Mouse (Mus musculus): ENCODE results near the gene Fam151a. TPM values are rescaled to one million over a fixed set of nuclear protein-coding genes. Genes with fewer than 3 reads are reported as not detected.
"Not testable (repeated sequence)": the region's sequence is repeated elsewhere in the genome, so short reads cannot be mapped to it uniquely, and the experiment has no call there.

Gene Fam151a
- polyA plus RNA-seq, 1 experiment from 2014 or later = not detected

- in situ Hi-C loops (cut with MboI; ENCODE audit: low pct_unique_long_range_greater_than_20kb) = no loop called here
- ATAC-seq = no peak
- CTCF ChIA-PET = no interaction called here
- H3K27me3 ChIP-seq = no peaks in the 10 kb centered on the region
- TF ChIP-seq CTCF (IDR thresholded peaks at IDR 0.05) = no peak
- no peak for DNase-seq (ENCODE audit: low read depth, low spot score)
- POLR2A ChIA-PET = no interaction called here
Observed at GRCm38 (mm10) chr4:106776998-106777397, 43.3 kb downstream of the Fam151a start.

GRCm38 (mm10) chr4:106778116-106778788, 44.6 kb downstream of the Fam151a start:
- in situ Hi-C loops (cut with MboI; ENCODE audit: low pct_unique_long_range_greater_than_20kb) = no loop called here
- CTCF ChIA-PET = no interaction called here
- DNase-seq (ENCODE audit: low read depth, low spot score) = peak; percentile 79
- no peaks in the 10 kb centered on the region for H3K27me3 ChIP-seq
- no peak for TF ChIP-seq CTCF (IDR thresholded peaks at IDR 0.05)
- peak; percentile 90 for ATAC-seq
- POLR2A ChIA-PET = interaction anchor here (0.5 kb wide), 1 partner anchor 21 kb away, joined by 3 read pairs; no protein-coding TSS in a partner anchor

- in situ Hi-C loops (cut with MboI; ENCODE audit: low pct_unique_long_range_greater_than_20kb) = no loop called here
- H3K27me3 ChIP-seq = no peaks in the 10 kb centered on the region
- ATAC-seq = no peak
- POLR2A ChIA-PET = no interaction called here
- TF ChIP-seq CTCF (IDR thresholded peaks at IDR 0.05) = no peak
- CTCF ChIA-PET = interaction anchor here (1.2 kb wide), 1 partner anchor 16 kb away, joined by 3 read pairs; no protein-coding TSS in a partner anchor
- no peak for DNase-seq (ENCODE audit: low read depth, low spot score)
Observed at GRCm38 (mm10) chr4:106780045-106780444, 46.4 kb downstream of the Fam151a start.

DNA sequence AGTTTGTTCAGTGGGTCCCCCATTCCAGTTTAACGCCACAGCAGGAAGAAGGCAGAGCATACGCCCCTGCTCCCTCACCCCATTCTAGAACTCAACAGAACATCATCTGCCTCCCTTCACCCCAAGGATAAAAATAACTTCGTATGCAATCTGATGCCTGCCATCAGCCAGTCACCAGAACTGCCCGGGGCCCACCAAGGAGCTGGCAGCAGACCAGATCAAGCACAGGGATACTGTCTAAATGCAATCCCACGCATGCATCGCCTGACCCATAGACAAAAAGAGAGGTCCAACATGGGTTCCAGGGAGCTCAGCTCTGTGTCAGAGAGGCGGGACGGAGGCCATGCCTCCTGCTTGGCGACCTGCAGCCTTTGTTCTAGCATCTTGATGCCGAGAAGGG, 49.4 kb downstream of the Fam151a start:
- no peak for DNase-seq (ENCODE audit: low read depth, low spot score)
- POLR2A ChIA-PET = no interaction called here
- ATAC-seq = no peak
- in situ Hi-C loops (cut with MboI; ENCODE audit: low pct_unique_long_range_greater_than_20kb) = no loop called here
- H3K27me3 ChIP-seq = no peaks in the 10 kb centered on the region
- CTCF ChIA-PET = no interaction called here
- TF ChIP-seq CTCF (IDR thresholded peaks at IDR 0.05) = no peak

DNA sequence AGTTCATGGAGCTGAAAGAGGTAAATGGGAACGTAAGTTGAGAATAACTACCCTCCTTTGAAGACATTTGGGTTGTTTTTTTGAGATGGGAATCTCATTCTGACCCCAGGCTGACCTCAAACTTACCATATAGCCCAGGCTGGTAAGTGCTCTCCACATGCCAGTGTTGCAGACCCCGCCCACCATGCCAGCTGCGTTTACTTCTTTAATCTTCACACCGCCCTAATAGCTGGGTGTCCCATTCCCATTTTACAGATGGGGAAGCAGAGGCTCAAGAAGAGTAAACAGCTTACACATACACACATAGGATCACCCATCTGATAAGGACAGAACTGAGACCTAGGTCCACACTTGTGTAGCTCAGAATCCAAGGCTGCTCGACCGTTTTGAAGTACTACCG, 51.1 kb downstream of the Fam151a start:
- CTCF ChIA-PET = no interaction called here
- H3K27me3 ChIP-seq = no peaks in the 10 kb centered on the region
- no peak for DNase-seq (ENCODE audit: low read depth, low spot score)
- in situ Hi-C loops (cut with MboI; ENCODE audit: low pct_unique_long_range_greater_than_20kb) = no loop called here
- ATAC-seq = no peak
- POLR2A ChIA-PET = no interaction called here
- TF ChIP-seq CTCF (IDR thresholded peaks at IDR 0.05) = no peak

GRCm38 (mm10) chr4:106785345-106785744, 51.7 kb downstream of the Fam151a start:
- in situ Hi-C loops (cut with MboI; ENCODE audit: low pct_unique_long_range_greater_than_20kb) = no loop called here
- no peak for TF ChIP-seq CTCF (IDR thresholded peaks at IDR 0.05)
- DNase-seq (ENCODE audit: low read depth, low spot score) (no peak), ATAC-seq (no peak)
- POLR2A ChIA-PET = no interaction called here
- H3K27me3 ChIP-seq = no peaks in the 10 kb centered on the region
- CTCF ChIA-PET = interaction anchor here (1.1 kb wide), 1 partner anchor 53 kb away, joined by 3 read pairs; no protein-coding TSS in a partner anchor

DNA sequence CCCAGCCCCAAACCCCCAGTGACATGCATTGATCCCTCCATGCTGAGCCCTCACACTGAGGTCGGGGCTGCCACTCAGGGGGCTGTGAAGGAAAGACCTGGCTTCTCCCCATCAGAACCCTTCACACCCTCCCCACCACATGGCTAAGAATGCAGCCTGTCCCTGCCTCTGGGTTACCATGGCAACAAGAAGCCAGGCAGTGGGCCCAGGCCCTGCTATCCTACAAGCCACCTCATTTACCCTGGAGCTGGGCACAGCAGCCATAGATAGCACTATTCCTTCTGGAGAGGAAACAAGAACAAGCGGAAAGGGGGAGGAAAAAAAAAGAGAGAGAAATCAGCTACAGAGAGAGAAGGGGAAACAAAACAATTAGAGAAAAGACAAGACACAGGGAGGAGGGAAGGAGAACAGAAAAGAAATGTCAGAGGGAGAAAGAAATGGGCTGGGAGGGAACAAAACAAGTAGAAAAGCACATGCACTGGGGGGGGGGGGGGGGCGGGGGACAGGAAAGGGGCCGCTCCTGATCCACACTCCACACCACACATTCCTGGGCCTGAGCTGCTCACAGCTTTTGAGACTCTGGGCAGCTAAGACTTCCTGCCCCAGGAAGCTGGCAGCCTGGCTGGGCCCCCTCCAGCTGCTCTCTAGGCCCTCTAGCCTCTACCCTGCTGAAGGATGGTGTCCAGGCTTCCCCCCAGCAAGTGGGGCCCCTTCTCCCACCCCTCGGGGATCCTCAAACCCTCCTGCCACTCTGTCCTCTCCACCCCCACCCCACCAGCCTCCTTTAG, 52.3 kb downstream of the Fam151a start:
- no peak for ATAC-seq
- in situ Hi-C loops (cut with MboI; ENCODE audit: low pct_unique_long_range_greater_than_20kb) = no loop called here
- POLR2A ChIA-PET = no interaction called here
- no peak for DNase-seq (ENCODE audit: low read depth, low spot score)
- no peak for TF ChIP-seq CTCF (IDR thresholded peaks at IDR 0.05)
- CTCF ChIA-PET = interaction anchor here (1.1 kb wide), 1 partner anchor 52 kb away, joined by 3 read pairs; no protein-coding TSS in a partner anchor
- H3K27me3 ChIP-seq = no peaks in the 10 kb centered on the region

DNA sequence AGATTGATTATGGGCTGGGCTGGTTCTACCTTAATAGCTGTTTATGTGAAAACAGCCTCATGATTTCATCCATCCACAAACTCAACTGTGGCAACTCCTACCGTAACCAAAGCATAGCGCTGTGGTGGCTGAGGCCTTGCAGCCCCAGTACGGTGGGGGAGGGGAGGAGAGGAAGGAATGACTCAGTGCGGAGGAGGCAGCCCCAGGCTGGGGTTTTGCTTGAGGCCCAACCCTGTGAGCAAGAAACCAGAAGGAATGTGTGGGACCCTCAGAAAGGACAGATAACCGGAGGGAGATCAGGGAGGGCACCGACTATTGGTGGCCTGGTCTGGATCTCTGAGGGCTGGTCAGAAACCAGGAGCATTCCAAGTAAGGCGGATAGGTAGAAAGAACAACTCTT, 54.1 kb downstream of the Fam151a start:
- ATAC-seq (no peak), DNase-seq (ENCODE audit: low read depth, low spot score) (no peak)
- H3K27me3 ChIP-seq = no peaks in the 10 kb centered on the region
- TF ChIP-seq CTCF (IDR thresholded peaks at IDR 0.05) = no peak
- in situ Hi-C loops (cut with MboI; ENCODE audit: low pct_unique_long_range_greater_than_20kb) = no loop called here
- CTCF ChIA-PET = no interaction called here
- POLR2A ChIA-PET = no interaction called here

DNA sequence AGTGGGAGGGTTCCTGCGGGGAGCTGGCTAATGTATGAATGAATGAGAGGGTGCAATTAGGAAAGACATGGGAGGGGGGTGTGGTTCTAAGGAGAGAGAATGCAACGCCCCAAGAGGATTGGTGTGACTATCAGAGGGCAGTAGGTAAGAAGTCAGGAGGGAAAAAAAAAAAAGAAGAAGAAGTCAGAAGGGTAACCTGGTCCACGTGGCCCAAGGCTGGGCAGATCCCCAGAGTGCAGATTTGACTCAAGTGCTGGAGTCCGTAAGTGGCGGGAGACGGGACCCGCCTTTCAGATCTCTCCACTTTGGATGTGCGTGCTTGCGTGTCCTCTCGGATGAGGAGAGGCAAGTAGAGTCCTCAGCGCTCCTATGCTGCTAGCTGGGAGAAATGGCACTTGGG, 54.9 kb downstream of the Fam151a start:
- CTCF ChIA-PET = no interaction called here
- POLR2A ChIA-PET = no interaction called here
- no peak for TF ChIP-seq CTCF (IDR thresholded peaks at IDR 0.05)
- in situ Hi-C loops (cut with MboI; ENCODE audit: low pct_unique_long_range_greater_than_20kb) = no loop called here
- ATAC-seq = no peak
- DNase-seq (ENCODE audit: low read depth, low spot score) = no peak
- no peaks in the 10 kb centered on the region for H3K27me3 ChIP-seq

GRCm38 (mm10) chr4:106789705-106790104, 56.0 kb downstream of the Fam151a start:
- in situ Hi-C loops (cut with MboI; ENCODE audit: low pct_unique_long_range_greater_than_20kb) = no loop called here
- H3K27me3 ChIP-seq = no peaks in the 10 kb centered on the region

GRCm38 (mm10) chr4:106790218-106790617, 56.5 kb downstream of the Fam151a start:
- ATAC-seq; in situ Hi-C loops (cut with MboI; ENCODE audit: low pct_unique_long_range_greater_than_20kb); H3K27me3 ChIP-seq; DNase-seq (ENCODE audit: low read depth, low spot score); CTCF ChIA-PET; POLR2A ChIA-PET: not testable (repeated sequence)

More at GRCm38 (mm10) chr4:106789705-106790104, 56.0 kb downstream of the Fam151a start:
- no peak for ATAC-seq
- ChIA-PET POLR2A (no interaction called here), CTCF (no interaction called here)
- no peak for TF ChIP-seq CTCF (IDR thresholded peaks at IDR 0.05)
- DNase-seq (ENCODE audit: low read depth, low spot score) = no peak

Data from Patski (cell line).